Mouse (Mus musculus): Measurements from ENCODE around the gene A530084C06Rik. TPM values are rescaled to one million over a fixed set of nuclear protein-coding genes. Genes with fewer than 3 reads are reported as not detected.
A peak's percentile ranks its signal among the peaks of the same experiment; 100 is the strongest.

A530084C06Rik gene
- polyA plus RNA-seq, 2 experiments, result 0.06 TPM; not detected in 1

DNA sequence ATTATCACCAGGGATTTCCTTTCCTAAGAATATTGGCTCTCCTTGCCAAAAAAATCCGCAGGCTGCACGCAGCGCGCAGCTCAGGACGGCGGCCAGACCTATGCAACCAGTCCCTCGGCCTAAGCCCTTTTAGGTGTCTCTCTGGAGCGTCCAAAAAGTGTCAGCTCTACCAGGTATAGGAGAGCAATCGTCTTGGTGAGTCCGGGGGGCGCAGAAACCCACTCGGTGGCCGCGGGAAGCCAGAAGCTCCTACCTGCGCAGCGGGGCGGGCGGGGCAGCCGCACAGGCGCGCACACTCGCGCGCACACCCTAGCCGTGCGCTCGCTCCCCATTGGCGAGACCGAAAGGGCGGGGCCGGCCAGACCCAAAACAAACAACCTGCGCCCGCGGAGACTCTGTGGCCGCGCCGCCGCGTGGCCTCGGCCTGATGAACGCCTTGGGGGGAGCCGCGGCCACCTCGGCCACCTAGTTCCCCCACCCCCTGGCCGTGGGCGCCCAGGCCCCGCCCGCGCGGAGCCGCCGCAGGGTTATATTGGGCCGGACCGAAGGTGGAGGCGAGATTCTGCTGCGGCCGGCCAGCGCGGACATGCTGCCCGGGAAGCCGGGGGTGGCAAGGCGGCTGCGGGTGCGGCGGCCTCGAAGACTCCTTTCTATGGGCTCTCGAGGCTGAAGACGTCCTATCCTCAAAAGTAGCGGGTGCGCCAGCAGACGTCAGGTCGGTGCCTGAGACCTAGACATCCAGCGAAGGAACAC lies 1.2 kb downstream of the A530084C06Rik start:
- H3K4me3 ChIP-seq (ENCODE audit: insufficient read depth in 1 of 2, low read depth in 2 of 2, low read length in 2 of 2), result peak overlapping the region; percentile 42 to 43
- DNase-seq (ENCODE audit: low read depth in 3 of 3, low spot score in 3 of 3) (no peak), ATAC-seq (ENCODE audit: insufficient read depth) (peak; percentile 58; the same call in 1 of the 2 replicates)
- H3K9ac ChIP-seq (replicated peaks), result no peak overlapping the region
- no peaks in the 10 kb centered on the region for H3K9me3 ChIP-seq (ENCODE audit: control insufficient read depth, low read length)
- H3K4me1 ChIP-seq (replicated peaks; ENCODE audit: control insufficient read depth in 2 of 2, insufficient read depth in 2 of 2, low read length in 1 of 2), result no peaks in the 10 kb centered on the region; a peak in 1 of 4 replicates
- H3K36me3 ChIP-seq (replicated peaks; ENCODE audit: control insufficient read depth, insufficient read depth, low read depth), result no peaks in the 10 kb centered on the region
- H3K4me2 ChIP-seq (ENCODE audit: low read depth), result peak overlapping the region; percentile 64
- TF ChIP-seq EP300 (IDR thresholded peaks at IDR 0.05; ENCODE audit: low read depth), result no peak
- TF ChIP-seq CTCF (IDR thresholded peaks at IDR 0.05; ENCODE audit: low read depth), result no peak
- H3K27ac ChIP-seq, result no peak overlapping the region
- under 1% methylated on average over 71 of the region's 73 CpGs for WGBS (ENCODE audit: insufficient replicate concordance)
- peaks cover 54% of the 10 kb centered on the region for H3K27me3 ChIP-seq (ENCODE audit: control insufficient read depth, insufficient read depth, low read length)

- peak overlapping the region; percentile 64 for H3K4me2 ChIP-seq (ENCODE audit: low read depth)
- TF ChIP-seq CTCF (IDR thresholded peaks at IDR 0.05; ENCODE audit: low read depth) (no peak), EP300 (IDR thresholded peaks at IDR 0.05; ENCODE audit: low read depth) (no peak)
- no peaks in the 10 kb centered on the region for H3K36me3 ChIP-seq (replicated peaks; ENCODE audit: control insufficient read depth, insufficient read depth, low read depth)
- 3% methylated on average over 24 of the region's 24 CpGs for WGBS (ENCODE audit: insufficient replicate concordance)
- H3K4me1 ChIP-seq (replicated peaks; ENCODE audit: control insufficient read depth in 2 of 2, insufficient read depth in 2 of 2, low read length in 1 of 2), result no peaks in the 10 kb centered on the region; a peak in 1 of 4 replicates
- DNase-seq (ENCODE audit: low read depth in 3 of 3, low spot score in 3 of 3), result no peak
- peak overlapping the region; percentile 20 to 43 for H3K4me3 ChIP-seq (ENCODE audit: insufficient read depth in 1 of 2, low read depth in 2 of 2, low read length in 2 of 2)
- H3K9ac ChIP-seq (replicated peaks), result no peak overlapping the region
- no peak for ATAC-seq (ENCODE audit: insufficient read depth)
- peaks cover 54% of the 10 kb centered on the region for H3K27me3 ChIP-seq (ENCODE audit: control insufficient read depth, insufficient read depth, low read length)
- H3K9me3 ChIP-seq (ENCODE audit: control insufficient read depth, low read length), result no peaks in the 10 kb centered on the region
- H3K27ac ChIP-seq, result no peak overlapping the region
Observed at GRCm38 (mm10) chr13:31556964-31557767, 2.0 kb downstream of the A530084C06Rik start.

DNA sequence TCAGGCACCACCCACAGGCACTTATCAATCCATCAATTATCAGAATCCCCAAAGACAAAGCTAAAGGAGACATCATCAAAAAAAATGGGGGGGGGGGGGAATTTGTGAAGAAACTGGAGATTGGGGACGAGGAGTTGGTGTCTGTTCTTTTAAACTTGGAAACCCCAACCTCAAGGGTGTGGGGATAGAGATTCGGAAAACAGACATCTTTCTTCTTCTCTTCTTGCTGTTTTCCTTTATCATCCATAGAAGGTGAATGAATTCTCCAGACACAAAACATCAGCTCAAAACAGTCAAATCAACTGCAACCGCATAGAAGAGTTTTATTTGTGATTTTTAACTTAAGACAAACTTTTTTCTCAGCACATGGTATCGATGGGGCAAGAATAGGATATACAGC lies 3.3 kb downstream of the A530084C06Rik start, which contains the start of gene Foxq1:
Foxq1 (plus strand) TSS at position 301 of the 400 bp plus-strand sequence.
- H3K4me3 ChIP-seq (ENCODE audit: insufficient read depth in 1 of 2, low read depth in 2 of 2, low read length in 2 of 2), result no peak within 1 kb of the TSS
- WGBS (ENCODE audit: insufficient replicate concordance), result 57% methylated on average over 4 of the region's 4 CpGs
- no peak within 1 kb of the TSS for H3K4me2 ChIP-seq (ENCODE audit: low read depth)
- no peak within 1 kb of the TSS for H3K9ac ChIP-seq (replicated peaks)
- H3K4me1 ChIP-seq (replicated peaks; ENCODE audit: control insufficient read depth in 2 of 2, insufficient read depth in 2 of 2, low read length in 1 of 2), result no peaks in the 10 kb centered on the region; a peak in 1 of 4 replicates
- H3K27me3 ChIP-seq (ENCODE audit: control insufficient read depth, insufficient read depth, low read length), result peaks cover 50% of the 10 kb centered on the region
- TF ChIP-seq CTCF (IDR thresholded peaks at IDR 0.05; ENCODE audit: low read depth), result no peak
- TF ChIP-seq EP300 (IDR thresholded peaks at IDR 0.05; ENCODE audit: low read depth), result no peak
- H3K36me3 ChIP-seq (replicated peaks; ENCODE audit: control insufficient read depth, insufficient read depth, low read depth), result no peaks in the 10 kb centered on the region
- ATAC-seq (ENCODE audit: insufficient read depth) (no peak), DNase-seq (ENCODE audit: low read depth in 3 of 3, low spot score in 3 of 3) (no peak)
- no peaks in the 10 kb centered on the region for H3K9me3 ChIP-seq (ENCODE audit: control insufficient read depth, low read length)
- H3K27ac ChIP-seq, result no peak within 1 kb of the TSS

- ATAC-seq (ENCODE audit: insufficient read depth) (peak; percentile 37; the same call in 1 of the 2 replicates), DNase-seq (ENCODE audit: low read depth in 3 of 3, low spot score in 3 of 3) (no peak)
- Histone ChIP-seq H3K36me3 (replicated peaks; ENCODE audit: control insufficient read depth, insufficient read depth, low read depth) (no peaks in the 10 kb centered on the region), H3K27me3 (ENCODE audit: control insufficient read depth, insufficient read depth, low read length) (no peaks in the 10 kb centered on the region), H3K4me1 (replicated peaks; ENCODE audit: control insufficient read depth in 2 of 2, insufficient read depth in 2 of 2, low read length in 1 of 2) (peaks cover 0 to 3% of the 10 kb centered on the region in 2 experiments; a peak in 1 of 4 replicates), H3K4me3 (ENCODE audit: insufficient read depth in 1 of 2, low read depth in 2 of 2, low read length in 2 of 2) (no peak overlapping the region), H3K9me3 (ENCODE audit: control insufficient read depth, low read length) (no peaks in the 10 kb centered on the region), H3K4me2 (ENCODE audit: low read depth) (no peak overlapping the region), H3K9ac (replicated peaks) (no peak overlapping the region), H3K27ac (no peak overlapping the region)
- WGBS (ENCODE audit: insufficient replicate concordance), result 66% methylated on average over 9 of the region's 9 CpGs
- no peak for TF ChIP-seq CTCF (IDR thresholded peaks at IDR 0.05; ENCODE audit: low read depth)
- no peak for TF ChIP-seq EP300 (IDR thresholded peaks at IDR 0.05; ENCODE audit: low read depth)
Observed at GRCm38 (mm10) chr13:31547610-31548009, 11.5 kb downstream of the A530084C06Rik start.

GRCm38 (mm10) chr13:31547204-31547603 lies 11.9 kb downstream of the A530084C06Rik start:
- no peak for TF ChIP-seq EP300 (IDR thresholded peaks at IDR 0.05; ENCODE audit: low read depth)
- Histone ChIP-seq H3K9ac (replicated peaks) (no peak overlapping the region), H3K4me1 (replicated peaks; ENCODE audit: control insufficient read depth in 2 of 2, insufficient read depth in 2 of 2, low read length in 1 of 2) (peaks cover 0 to 3% of the 10 kb centered on the region in 2 experiments; a peak in 1 of 4 replicates), H3K27ac (no peak overlapping the region), H3K36me3 (replicated peaks; ENCODE audit: control insufficient read depth, insufficient read depth, low read depth) (no peaks in the 10 kb centered on the region), H3K4me2 (ENCODE audit: low read depth) (no peak overlapping the region), H3K27me3 (ENCODE audit: control insufficient read depth, insufficient read depth, low read length) (no peaks in the 10 kb centered on the region), H3K4me3 (ENCODE audit: insufficient read depth in 1 of 2, low read depth in 2 of 2, low read length in 2 of 2) (no peak overlapping the region), H3K9me3 (ENCODE audit: control insufficient read depth, low read length) (no peaks in the 10 kb centered on the region)
- no peak for ATAC-seq (ENCODE audit: insufficient read depth)
- no peak for DNase-seq (ENCODE audit: low read depth in 3 of 3, low spot score in 3 of 3)
- 41% methylated on average over 3 of the region's 3 CpGs for WGBS (ENCODE audit: insufficient replicate concordance)

All from liver, embryonic 14.5 days (tissue).